29 mouse cellular contexts compared by ENCODE assay signal in the genomic region with DNA sequence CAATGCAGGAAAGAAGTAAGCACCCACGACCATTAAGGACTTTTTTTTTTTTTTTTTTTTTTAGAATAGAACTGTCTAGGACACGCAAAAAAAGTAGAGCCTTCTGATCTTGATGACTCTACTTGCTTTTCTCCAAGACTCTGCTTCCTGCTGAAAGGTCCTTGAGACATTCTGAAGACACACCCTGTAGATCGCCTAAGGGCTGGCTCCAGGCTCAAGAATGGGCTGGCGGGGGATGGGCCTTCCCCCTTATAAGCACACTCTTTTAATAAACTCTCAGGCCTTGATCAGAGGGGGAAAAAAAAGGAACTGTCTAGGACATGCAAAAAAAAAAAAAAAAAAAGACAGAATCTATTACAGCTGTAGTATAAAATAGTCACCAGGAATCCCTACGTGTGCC.
"Had no signal": no experiment of that assay in that cellular context is flagged by ENCODE, and none has a peak within 500 bp of the region (broad histone marks: within the 10 kb centered on the region; RNA-seq: fewer than 3 reads in every experiment).

No protein-coding gene starts in this region.

- H3K4me3 ChIP-seq: gastrocnemius, adult 2 months; heart, adult 2 months; heart, embryonic 13.5 days; heart, embryonic 15.5 days; hindbrain, embryonic 10.5 days; hindbrain, embryonic 12.5 days; intestine, embryonic 15.5 days; layer of hippocampus, adult 2 months; left cerebral cortex, adult 2 months; limb, embryonic 10.5 days; limb, embryonic 12.5 days; liver, embryonic 13.5 days; liver, embryonic 15.5 days had no signal

- H3K36me3 ChIP-seq: heart, embryonic 13.5 days; heart, embryonic 15.5 days; hindbrain, embryonic 10.5 days; hindbrain, embryonic 12.5 days; intestine, embryonic 15.5 days; limb, embryonic 10.5 days; limb, embryonic 12.5 days; liver, embryonic 13.5 days; liver, embryonic 15.5 days had no signal

- DNase-seq: gastrocnemius, adult 2 months; gastrocnemius, postnatal 10 days; gastrocnemius, postnatal 25 days; heart, adult 2 months; heart, postnatal 14 days; heart, postnatal 4 days; kidney, adult 18-20 months; kidney, adult 8-10 months; kidney, postnatal 10 days; kidney, postnatal 25 days; kidney, postnatal 4 days; liver; liver, embryonic 13.5 days had no signal

- H3K27ac ChIP-seq: gastrocnemius, adult 2 months; heart, adult 2 months; heart, embryonic 13.5 days; heart, embryonic 15.5 days; hindbrain, embryonic 10.5 days; hindbrain, embryonic 12.5 days; hindbrain, embryonic 14.5 days; intestine, embryonic 15.5 days; layer of hippocampus, adult 2 months; left cerebral cortex, adult 2 months; limb, embryonic 10.5 days; limb, embryonic 12.5 days; liver, embryonic 13.5 days; liver, embryonic 15.5 days had no signal

- ATAC-seq: hindbrain, embryonic 16.5 days; inflammation-experienced regulatory T-cells, adult 6 months; intestine, embryonic 15.5 days; intestine, postnatal 0 days had no signal

- H3K27me3 ChIP-seq: heart, embryonic 13.5 days; heart, embryonic 15.5 days; hindbrain, embryonic 12.5 days; intestine, embryonic 15.5 days; limb, embryonic 12.5 days; liver, embryonic 13.5 days; liver, embryonic 15.5 days had no signal

- H3K9me3 ChIP-seq: heart, embryonic 13.5 days; heart, embryonic 15.5 days; hindbrain, embryonic 10.5 days; hindbrain, embryonic 12.5 days; intestine, embryonic 15.5 days; limb, embryonic 10.5 days; liver, embryonic 13.5 days; liver, embryonic 15.5 days had no signal

- H3K4me1 ChIP-seq: hindbrain, embryonic 10.5 days; hindbrain, embryonic 12.5 days; limb, embryonic 10.5 days; limb, embryonic 12.5 days; liver, embryonic 13.5 days; liver, embryonic 15.5 days had no signal

- H3K4me2 ChIP-seq: heart, embryonic 11.5 days; heart, embryonic 13.5 days; heart, embryonic 15.5 days; hindbrain, embryonic 12.5 days; hindbrain, embryonic 14.5 days; intestine, embryonic 15.5 days; limb, embryonic 12.5 days; liver, embryonic 11.5 days; liver, embryonic 13.5 days; liver, embryonic 15.5 days had no signal

- H3K9ac ChIP-seq: heart, embryonic 13.5 days; heart, embryonic 15.5 days; hindbrain, embryonic 12.5 days; hindbrain, embryonic 14.5 days; intestine, embryonic 15.5 days; limb, embryonic 12.5 days; liver, embryonic 13.5 days; liver, embryonic 15.5 days had no signal
